Mouse (Mus musculus): ENCODE results near the gene Fggy. TPM values are rescaled to one million over a fixed set of nuclear protein-coding genes. Genes with fewer than 3 reads are reported as not detected.

The Fggy gene
- total RNA-seq, 2 experiments from 2014 or later: 5.6 to 7.1 TPM

GRCm38 (mm10) chr4:95784146-95784895 lies 227.0 kb downstream of the Fggy start:
- DNase-seq: no peak

GRCm38 (mm10) chr4:95787609-95788008 lies 230.3 kb downstream of the Fggy start:
- no peak for DNase-seq

- DNase-seq: no peak
Observed at GRCm38 (mm10) chr4:95788867-95789266, 231.6 kb downstream of the Fggy start.

- DNase-seq: no peak
Observed at GRCm38 (mm10) chr4:95791913-95792475, 234.7 kb downstream of the Fggy start.

- DNase-seq: no peak
Observed at GRCm38 (mm10) chr4:95793647-95794328, 236.5 kb downstream of the Fggy start.

- no peak for DNase-seq
Observed at GRCm38 (mm10) chr4:95794651-95795050, 237.3 kb downstream of the Fggy start.

GRCm38 (mm10) chr4:95795283-95795682 lies 238.0 kb downstream of the Fggy start:
- no peak for DNase-seq

- DNase-seq: no peak
Observed at GRCm38 (mm10) chr4:95819650-95820049, 262.3 kb downstream of the Fggy start.

GRCm38 (mm10) chr4:95821906-95822579 lies 264.7 kb downstream of the Fggy start:
- no peak for DNase-seq

GRCm38 (mm10) chr4:95828164-95828563 lies 270.9 kb downstream of the Fggy start:
- no peak for DNase-seq

GRCm38 (mm10) chr4:95830320-95830719 lies 273.0 kb downstream of the Fggy start:
- DNase-seq: no peak

GRCm38 (mm10) chr4:95839860-95840259 lies 282.6 kb downstream of the Fggy start:
- no peak for DNase-seq

GRCm38 (mm10) chr4:95840389-95841053 lies 283.2 kb downstream of the Fggy start:
- no peak for DNase-seq

GRCm38 (mm10) chr4:95845981-95846617 lies 288.8 kb downstream of the Fggy start:
- no peak for DNase-seq

- DNase-seq: no peak
Observed at GRCm38 (mm10) chr4:95847219-95847618, 289.9 kb downstream of the Fggy start.

- no peak for DNase-seq
Observed at GRCm38 (mm10) chr4:95847664-95848063, 290.4 kb downstream of the Fggy start.

GRCm38 (mm10) chr4:95849497-95849896 lies 292.2 kb downstream of the Fggy start:
- no peak for DNase-seq

GRCm38 (mm10) chr4:95850044-95850739 lies 292.9 kb downstream of the Fggy start:
- DNase-seq: no peak

GRCm38 (mm10) chr4:95852257-95852656 lies 294.9 kb downstream of the Fggy start:
- DNase-seq: no peak

GRCm38 (mm10) chr4:95856008-95856407 lies 298.7 kb downstream of the Fggy start:
- DNase-seq: no peak

GRCm38 (mm10) chr4:95860601-95861000 lies 303.3 kb downstream of the Fggy start:
- DNase-seq: no peak

Data from gastrocnemius, postnatal 25 days (tissue).